Mouse (Mus musculus): ENCODE measurements around the gene Ccdc187. TPM values are rescaled to one million over a fixed set of nuclear protein-coding genes. Genes with fewer than 3 reads are reported as not detected.

The Ccdc187 gene
- 0.60 TPM in 2 replicates for polyA plus RNA-seq (2015; fragmentation: Nextera tagmentation; extraction: Ambion mirVana)

- no peak within 1 kb of the TSS for H3K4me2 ChIP-seq (ENCODE audit: low read depth, low read length)
- H3K4me1 ChIP-seq (replicated peaks; ENCODE audit: control insufficient read depth, insufficient read depth, low read length) = peaks cover 21% of the 10 kb centered on the region
- no peak within 1 kb of the TSS for H3K27ac ChIP-seq (ENCODE audit: low read length)
- H3K9ac ChIP-seq (ENCODE audit: low read length) = no peak within 1 kb of the TSS
- H3K27me3 ChIP-seq (ENCODE audit: control insufficient read depth, insufficient read depth, low read depth, low read length) = no peaks in the 10 kb centered on the region
- H3K36me3 ChIP-seq (ENCODE audit: control insufficient read depth, insufficient read depth, low read length) = no peaks in the 10 kb centered on the region
- H3K4me3 ChIP-seq (ENCODE audit: low read length) = no peak within 1 kb of the TSS
- H3K9me3 ChIP-seq (ENCODE audit: control insufficient read depth, low read length) = no peaks in the 10 kb centered on the region
- 69% methylated on average over 2 of the region's 2 CpGs for WGBS
- no peak for ATAC-seq (ENCODE audit: low read depth)
Measured at GRCm38 (mm10) chr2:26294457-26294856, at the start of gene Ccdc187. TSS of gene Ccdc187 (minus strand) at chr2:26294557.

- peaks cover 23% of the 10 kb centered on the region for H3K36me3 ChIP-seq (ENCODE audit: control insufficient read depth, insufficient read depth, low read length)
- H3K4me3 ChIP-seq (ENCODE audit: low read length) = no peak overlapping the region
- H3K9me3 ChIP-seq (ENCODE audit: control insufficient read depth, low read length) = no peaks in the 10 kb centered on the region
- ATAC-seq (ENCODE audit: low read depth) = peak; percentile 44
- H3K27ac ChIP-seq (ENCODE audit: low read length) = peak overlapping the region; percentile 74
- peak overlapping the region; percentile 32; the same call in 1 of the 2 replicates for H3K9ac ChIP-seq (ENCODE audit: low read length)
- H3K4me1 ChIP-seq (replicated peaks; ENCODE audit: control insufficient read depth, insufficient read depth, low read length) = peaks cover 27% of the 10 kb centered on the region
- peak overlapping the region; percentile 20; the same call in 1 of the 2 replicates for H3K4me2 ChIP-seq (ENCODE audit: low read depth, low read length)
- WGBS = 44% methylated on average over 11 of the region's 11 CpGs
- H3K27me3 ChIP-seq (ENCODE audit: control insufficient read depth, insufficient read depth, low read depth, low read length) = no peaks in the 10 kb centered on the region
Measured at GRCm38 (mm10) chr2:26342609-26343490, 48.5 kb upstream of the Ccdc187 start.

DNA sequence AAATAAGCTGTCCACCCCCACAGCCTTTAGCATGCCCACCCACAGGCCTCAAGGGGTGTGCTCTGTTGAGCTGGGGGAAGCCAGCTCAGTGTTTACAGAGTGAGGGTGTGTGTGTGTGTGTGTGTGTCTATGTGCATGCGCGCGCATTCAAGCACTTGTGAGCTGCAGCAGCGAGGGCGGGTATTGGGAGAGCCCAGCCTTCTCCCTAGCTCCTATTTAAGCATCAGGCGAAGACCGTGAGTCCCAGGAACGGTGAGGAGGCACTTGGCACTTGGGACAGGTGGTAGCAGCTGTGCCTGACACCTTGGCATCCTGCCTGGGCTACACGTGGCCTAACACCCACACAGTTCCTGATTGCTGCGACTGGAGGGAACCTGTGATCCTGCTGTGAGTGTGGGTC is 47.7 kb upstream of the Ccdc187 start:
- H3K4me1 ChIP-seq (replicated peaks; ENCODE audit: control insufficient read depth, insufficient read depth, low read length) = peaks cover 27% of the 10 kb centered on the region

GRCm38 (mm10) chr2:26341510-26341981 is 47.2 kb upstream of the Ccdc187 start:
- H3K27ac ChIP-seq (ENCODE audit: low read length) = peak overlapping the region; percentile 74
- H3K4me1 ChIP-seq (replicated peaks; ENCODE audit: control insufficient read depth, insufficient read depth, low read length) = peaks cover 27% of the 10 kb centered on the region
- H3K4me2 ChIP-seq (ENCODE audit: low read depth, low read length) = no peak overlapping the region
- no peaks in the 10 kb centered on the region for H3K27me3 ChIP-seq (ENCODE audit: control insufficient read depth, insufficient read depth, low read depth, low read length)
- ATAC-seq (ENCODE audit: low read depth) = peak; percentile 57
- WGBS = 37% methylated on average over 2 of the region's 2 CpGs
- no peaks in the 10 kb centered on the region for H3K9me3 ChIP-seq (ENCODE audit: control insufficient read depth, low read length)
- H3K36me3 ChIP-seq (ENCODE audit: control insufficient read depth, insufficient read depth, low read length) = peaks cover 23% of the 10 kb centered on the region
- no peak overlapping the region for H3K4me3 ChIP-seq (ENCODE audit: low read length)
- H3K9ac ChIP-seq (ENCODE audit: low read length) = peak overlapping the region; percentile 49

More for the DNA sequence above, 47.7 kb upstream of the Ccdc187 start:
- peak; percentile 85 for ATAC-seq (ENCODE audit: low read depth)
- no peak overlapping the region for H3K4me3 ChIP-seq (ENCODE audit: low read length)
- peak overlapping the region; percentile 74 for H3K27ac ChIP-seq (ENCODE audit: low read length)
- H3K36me3 ChIP-seq (ENCODE audit: control insufficient read depth, insufficient read depth, low read length) = peaks cover 23% of the 10 kb centered on the region
- no peaks in the 10 kb centered on the region for H3K27me3 ChIP-seq (ENCODE audit: control insufficient read depth, insufficient read depth, low read depth, low read length)
- no peak overlapping the region for H3K4me2 ChIP-seq (ENCODE audit: low read depth, low read length)
- no peak overlapping the region for H3K9ac ChIP-seq (ENCODE audit: low read length)
- 24% methylated on average over 10 of the region's 10 CpGs for WGBS
- no peaks in the 10 kb centered on the region for H3K9me3 ChIP-seq (ENCODE audit: control insufficient read depth, low read length)

DNA sequence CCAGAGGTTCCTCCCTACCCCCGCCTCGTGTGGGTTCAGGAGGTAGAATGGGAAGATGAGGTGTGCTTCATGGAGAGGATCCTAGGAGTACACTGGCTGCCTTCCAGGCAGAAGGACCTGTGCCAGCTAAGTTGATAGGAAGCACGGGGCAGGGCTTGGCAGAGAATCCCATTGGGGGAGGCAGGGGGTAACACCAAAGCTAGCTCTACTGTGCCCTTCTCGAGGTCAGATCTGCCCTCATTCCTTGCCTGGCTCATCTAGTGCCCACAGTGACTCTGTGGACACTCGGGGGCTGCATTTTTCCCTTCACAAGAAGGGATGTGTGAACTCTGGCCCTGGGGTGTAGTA is 44.8 kb upstream of the Ccdc187 start:
- Histone ChIP-seq H3K27ac (ENCODE audit: low read length) (no peak overlapping the region), H3K4me2 (ENCODE audit: low read depth, low read length) (no peak overlapping the region), H3K9me3 (ENCODE audit: control insufficient read depth, low read length) (no peaks in the 10 kb centered on the region), H3K4me3 (ENCODE audit: low read length) (no peak overlapping the region), H3K27me3 (ENCODE audit: control insufficient read depth, insufficient read depth, low read depth, low read length) (no peaks in the 10 kb centered on the region), H3K4me1 (replicated peaks; ENCODE audit: control insufficient read depth, insufficient read depth, low read length) (peaks cover 27% of the 10 kb centered on the region), H3K9ac (ENCODE audit: low read length) (no peak overlapping the region), H3K36me3 (ENCODE audit: control insufficient read depth, insufficient read depth, low read length) (peaks cover 10% of the 10 kb centered on the region; the same call in 1 of the 2 replicates)
- WGBS = 76% methylated on average over 5 of the region's 5 CpGs
- ATAC-seq (ENCODE audit: low read depth) = no peak

DNA sequence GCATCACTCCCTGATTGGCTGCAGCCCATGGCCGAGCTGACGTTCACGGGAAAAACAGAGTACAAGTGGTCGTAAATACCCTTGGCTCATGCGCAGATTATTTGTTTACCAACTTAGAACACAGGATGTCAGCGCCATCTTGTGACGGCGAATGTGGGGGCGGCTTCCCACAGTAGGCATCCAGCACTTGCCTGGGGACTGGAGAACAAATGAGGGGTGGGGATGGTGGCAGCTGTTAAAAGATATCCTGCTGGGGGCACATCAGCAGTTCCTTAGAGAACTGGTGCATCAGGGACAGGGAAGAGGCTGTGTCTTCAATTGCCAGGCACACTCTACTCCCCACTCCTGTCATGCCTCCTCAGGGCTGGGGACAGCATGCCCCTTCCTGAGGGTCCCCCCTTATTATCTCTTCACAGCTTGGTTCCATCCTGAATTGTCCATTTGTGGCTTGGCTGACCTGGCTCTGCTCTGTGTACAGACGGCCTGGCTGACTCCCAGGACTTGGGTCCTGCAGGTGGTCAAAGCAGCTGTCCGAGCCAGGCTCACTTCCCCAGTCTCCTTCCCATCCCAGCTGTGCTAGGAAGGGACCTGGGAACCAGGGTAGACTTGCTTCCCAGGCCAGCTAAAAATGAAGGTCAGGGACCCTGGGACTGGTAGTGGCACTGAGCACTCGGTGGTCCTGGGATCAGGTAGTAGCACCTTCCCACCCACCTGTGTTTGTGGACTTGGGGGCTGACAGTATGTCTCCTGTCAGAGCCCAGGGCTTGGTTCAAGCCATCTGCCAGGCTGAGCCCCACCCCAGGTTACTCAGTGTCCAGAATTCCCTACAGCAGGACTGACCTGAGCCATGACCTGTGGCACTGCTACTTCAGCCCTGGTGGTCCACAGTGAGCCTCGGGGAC is 44.2 kb upstream of the Ccdc187 start:
- Histone ChIP-seq H3K27ac (ENCODE audit: low read length) (no peak overlapping the region), H3K36me3 (ENCODE audit: control insufficient read depth, insufficient read depth, low read length) (peaks cover 10% of the 10 kb centered on the region; the same call in 1 of the 2 replicates), H3K27me3 (ENCODE audit: control insufficient read depth, insufficient read depth, low read depth, low read length) (no peaks in the 10 kb centered on the region), H3K4me2 (ENCODE audit: low read depth, low read length) (no peak overlapping the region), H3K4me3 (ENCODE audit: low read length) (no peak overlapping the region), H3K9me3 (ENCODE audit: control insufficient read depth, low read length) (no peaks in the 10 kb centered on the region), H3K4me1 (replicated peaks; ENCODE audit: control insufficient read depth, insufficient read depth, low read length) (peaks cover 27% of the 10 kb centered on the region), H3K9ac (ENCODE audit: low read length) (no peak overlapping the region)
- ATAC-seq (ENCODE audit: low read depth) = no peak
- 84% methylated on average over 8 of the region's 13 CpGs for WGBS

DNA sequence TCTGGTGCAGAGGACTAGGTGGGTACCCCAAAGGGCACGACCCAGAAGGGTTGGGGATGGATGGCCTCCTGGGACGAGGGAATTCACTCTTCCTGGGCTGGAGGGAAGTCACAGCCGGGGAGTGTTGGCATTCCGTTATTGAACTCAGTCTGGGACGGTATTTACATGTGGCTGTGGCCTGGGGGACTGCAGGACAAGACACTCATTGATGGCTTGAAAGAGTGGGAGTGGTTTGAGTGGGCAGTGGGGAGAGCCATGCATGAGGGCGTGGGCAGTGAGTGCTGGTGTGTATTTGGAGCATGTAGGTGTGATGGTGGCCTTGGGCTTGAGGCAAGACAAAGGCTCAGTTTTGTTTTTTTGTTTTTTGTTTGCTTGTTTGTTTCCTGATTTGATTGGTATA is 36.3 kb upstream of the Ccdc187 start:
- no peak overlapping the region for H3K4me2 ChIP-seq (ENCODE audit: low read depth, low read length)
- H3K9me3 ChIP-seq (ENCODE audit: control insufficient read depth, low read length) = no peaks in the 10 kb centered on the region
- no peak overlapping the region for H3K4me3 ChIP-seq (ENCODE audit: low read length)
- H3K36me3 ChIP-seq (ENCODE audit: control insufficient read depth, insufficient read depth, low read length) = peaks cover 21% of the 10 kb centered on the region
- H3K9ac ChIP-seq (ENCODE audit: low read length) = no peak overlapping the region
- whole genome bisulfite sequencing = 65% methylated on average over 6 of the region's 6 CpGs
- no peak for ATAC-seq (ENCODE audit: low read depth)
- no peaks in the 10 kb centered on the region for H3K27me3 ChIP-seq (ENCODE audit: control insufficient read depth, insufficient read depth, low read depth, low read length)
- H3K4me1 ChIP-seq (replicated peaks; ENCODE audit: control insufficient read depth, insufficient read depth, low read length) = no peaks in the 10 kb centered on the region
- no peak overlapping the region for H3K27ac ChIP-seq (ENCODE audit: low read length)

GRCm38 (mm10) chr2:26330056-26330468 is 35.7 kb upstream of the Ccdc187 start:
- Histone ChIP-seq H3K4me3 (ENCODE audit: low read length) (no peak overlapping the region), H3K36me3 (ENCODE audit: control insufficient read depth, insufficient read depth, low read length) (peaks cover 26% of the 10 kb centered on the region), H3K4me1 (replicated peaks; ENCODE audit: control insufficient read depth, insufficient read depth, low read length) (no peaks in the 10 kb centered on the region), H3K9me3 (ENCODE audit: control insufficient read depth, low read length) (no peaks in the 10 kb centered on the region), H3K27me3 (ENCODE audit: control insufficient read depth, insufficient read depth, low read depth, low read length) (no peaks in the 10 kb centered on the region), H3K4me2 (ENCODE audit: low read depth, low read length) (no peak overlapping the region), H3K9ac (ENCODE audit: low read length) (no peak overlapping the region), H3K27ac (ENCODE audit: low read length) (no peak overlapping the region)
- no peak for ATAC-seq (ENCODE audit: low read depth)
- WGBS = 95% methylated on average over 4 of the region's 4 CpGs

DNA sequence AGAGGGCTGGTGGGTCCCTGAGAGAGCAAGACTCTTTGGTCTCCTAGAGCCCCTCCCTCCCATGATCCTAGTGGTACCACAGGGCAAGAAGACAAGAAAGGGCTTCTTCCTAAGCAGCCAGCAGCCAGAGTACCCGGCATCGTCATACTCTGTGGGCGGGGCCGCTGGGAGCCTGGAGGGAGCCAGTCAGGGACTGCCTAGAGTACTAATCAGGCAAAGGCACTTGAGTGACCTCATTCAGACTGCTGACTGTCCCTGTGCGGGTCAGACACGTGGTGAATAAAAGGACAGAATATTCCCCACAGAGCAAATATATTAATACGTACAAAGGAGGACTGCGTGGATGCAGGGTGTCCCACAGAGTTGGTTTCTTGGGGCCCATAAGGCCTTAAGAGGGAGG is 35.0 kb upstream of the Ccdc187 start:
- H3K4me3 ChIP-seq (ENCODE audit: low read length) = no peak overlapping the region
- H3K27me3 ChIP-seq (ENCODE audit: control insufficient read depth, insufficient read depth, low read depth, low read length) = no peaks in the 10 kb centered on the region
- no peak overlapping the region for H3K27ac ChIP-seq (ENCODE audit: low read length)
- H3K9ac ChIP-seq (ENCODE audit: low read length) = no peak overlapping the region
- H3K36me3 ChIP-seq (ENCODE audit: control insufficient read depth, insufficient read depth, low read length) = peaks cover 32% of the 10 kb centered on the region
- WGBS = 71% methylated on average over 8 of the region's 8 CpGs
- no peaks in the 10 kb centered on the region for H3K4me1 ChIP-seq (replicated peaks; ENCODE audit: control insufficient read depth, insufficient read depth, low read length)
- H3K9me3 ChIP-seq (ENCODE audit: control insufficient read depth, low read length) = no peaks in the 10 kb centered on the region
- ATAC-seq (ENCODE audit: low read depth) = no peak
- H3K4me2 ChIP-seq (ENCODE audit: low read depth, low read length) = no peak overlapping the region

Measured in lung, embryonic 16.5 days (tissue).